Mouse (Mus musculus): Measurements from ENCODE around the gene Cyp2f2. TPM values are rescaled to one million over a fixed set of nuclear protein-coding genes. Genes with fewer than 3 reads are reported as not detected.
A peak's percentile ranks its signal among the peaks of the same experiment; 100 is the strongest.

Gene Cyp2f2
- 1 to 10 TPM in 1 of 2 experiments, not detected in 1; 3.4 TPM for total RNA-seq (2021)
- long read RNA-seq, experiment 1: 0 reads
- long read RNA-seq, experiment 2: 0 reads

DNA sequence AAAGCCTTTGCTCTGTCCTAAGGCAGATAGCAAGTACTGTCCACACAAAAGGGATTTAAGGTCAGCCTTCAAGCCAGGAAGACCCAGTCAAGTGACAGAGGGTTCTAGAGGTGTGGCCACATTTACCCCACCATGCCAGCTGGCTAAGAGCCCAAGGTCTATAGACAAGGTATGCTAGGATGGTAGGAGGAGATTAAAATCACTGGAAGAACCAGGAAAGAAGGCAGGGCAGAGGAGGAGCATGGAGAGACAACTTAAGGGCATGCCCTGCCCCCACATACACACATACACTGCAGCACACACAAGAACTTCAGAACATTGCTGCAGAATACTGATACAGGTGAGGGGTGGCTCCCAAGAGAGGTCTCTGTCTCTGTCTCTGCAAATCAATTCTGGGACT lies at the start of gene Cyp2f2:
Cyp2f2 (plus strand) TSS at position 234 of the 400 bp plus-strand sequence.
- no peak for DNase-seq

DNA sequence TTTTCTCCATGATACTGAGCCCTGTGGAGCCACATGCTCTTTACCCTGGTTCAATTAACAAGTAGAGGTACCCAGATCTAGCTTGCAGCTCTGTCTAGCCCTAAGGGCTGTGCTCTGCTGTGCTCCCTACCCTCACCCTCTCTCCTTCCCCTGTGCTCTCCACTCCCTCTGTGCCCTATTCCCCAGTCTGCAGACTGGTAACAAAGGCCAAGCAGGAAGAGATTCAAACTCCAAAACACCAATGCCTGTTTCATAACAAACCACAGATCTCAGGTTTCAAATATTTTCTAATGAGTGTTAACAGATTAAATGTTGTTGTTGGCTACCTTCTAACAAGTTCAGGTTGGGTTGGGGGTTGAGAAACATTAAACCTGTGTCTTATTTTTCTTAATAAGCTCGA lies 41.1 kb upstream of the Cyp2f2 start:
- DNase-seq: no peak

DNA sequence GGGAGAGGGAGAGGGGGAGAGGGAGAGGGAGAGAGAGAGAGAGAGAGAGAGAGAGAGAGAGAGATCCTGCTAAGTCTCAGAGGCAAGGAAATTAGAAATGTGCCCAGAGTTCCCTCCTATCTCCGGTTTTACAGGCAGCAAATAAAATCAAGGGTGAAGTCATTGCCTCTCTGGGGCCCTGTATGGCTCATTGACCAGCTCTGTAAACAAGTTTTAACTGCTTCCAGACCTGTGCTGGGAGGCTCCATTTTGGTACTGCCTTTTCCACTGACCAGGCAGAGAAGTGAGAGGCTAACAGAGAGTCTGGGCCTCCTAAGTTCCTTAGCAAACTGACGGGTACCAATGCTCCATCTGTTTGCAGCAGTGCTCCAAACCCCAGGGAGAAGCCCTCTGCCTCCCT lies 38.1 kb upstream of the Cyp2f2 start:
- no peak for DNase-seq

DNA sequence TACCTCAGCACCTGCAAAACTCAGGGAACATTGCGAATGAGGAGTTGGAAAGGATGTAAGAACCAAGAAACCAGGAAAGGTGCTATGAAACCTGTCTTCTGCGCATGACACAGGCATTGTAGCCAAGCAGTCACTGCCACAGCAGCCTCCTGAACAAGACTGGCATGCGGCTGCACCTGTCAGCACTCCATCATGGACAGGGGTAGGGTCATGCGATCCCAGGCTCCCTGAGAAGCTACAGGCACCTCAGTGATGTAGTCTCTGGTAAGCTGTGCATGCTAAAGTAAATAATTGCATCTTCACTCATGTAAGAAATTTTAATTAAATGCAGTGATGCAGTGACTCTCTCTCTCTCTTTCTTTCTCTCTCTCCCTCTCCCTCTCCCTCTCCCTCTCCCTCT lies 28.7 kb upstream of the Cyp2f2 start:
- no peak for DNase-seq

DNA sequence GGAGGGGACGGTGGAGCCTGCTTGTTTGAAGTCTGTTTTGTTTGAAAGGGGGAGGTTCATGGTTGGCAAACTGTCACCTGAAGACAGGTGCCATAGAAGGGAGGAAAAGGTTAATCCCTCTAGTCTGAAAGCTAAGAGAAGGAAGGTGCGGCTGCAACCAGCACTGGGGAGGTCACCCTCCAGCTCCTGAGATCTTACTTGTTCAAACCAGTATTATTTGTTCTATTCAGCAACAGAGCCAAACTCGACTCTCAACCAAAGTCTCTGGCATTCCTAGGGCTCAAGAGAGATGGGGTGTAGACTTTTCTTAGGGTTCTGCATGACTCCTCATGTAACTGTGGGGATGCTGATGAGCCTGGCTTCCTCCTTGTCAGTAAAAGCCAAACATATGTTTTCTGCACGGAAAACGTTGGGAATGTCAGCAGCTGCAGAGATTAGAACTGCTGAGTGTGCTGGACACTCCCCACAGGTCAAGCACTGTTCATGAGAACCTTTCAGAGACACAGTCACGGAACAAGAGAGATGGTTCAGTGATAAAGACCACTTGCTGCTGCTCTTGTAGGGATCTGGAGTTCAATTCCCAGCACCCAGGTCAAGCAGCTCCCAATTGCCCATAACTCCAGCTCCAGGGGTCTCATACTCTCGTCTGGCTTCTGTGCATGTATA lies 27.5 kb upstream of the Cyp2f2 start:
- no peak for DNase-seq

DNA sequence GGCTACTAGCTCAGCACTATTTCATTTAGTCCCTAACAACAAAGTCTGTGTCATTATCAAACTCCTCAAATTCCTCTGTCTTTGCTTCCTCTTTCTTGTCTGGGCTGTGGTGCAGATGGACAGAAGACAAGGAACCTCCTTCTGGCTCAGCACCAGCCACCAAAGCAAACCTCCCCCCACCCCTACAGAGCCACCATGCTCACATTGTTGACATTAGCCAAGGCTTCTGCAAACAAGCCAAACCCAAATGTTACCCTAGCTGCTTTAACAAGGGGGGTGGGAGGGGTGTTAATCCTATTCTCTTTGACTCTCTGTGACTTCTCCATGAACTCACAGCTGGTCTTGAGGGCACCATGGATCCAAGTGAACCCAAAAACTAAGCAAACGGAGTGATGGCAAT lies 26.8 kb upstream of the Cyp2f2 start:
- no peak for DNase-seq

DNA sequence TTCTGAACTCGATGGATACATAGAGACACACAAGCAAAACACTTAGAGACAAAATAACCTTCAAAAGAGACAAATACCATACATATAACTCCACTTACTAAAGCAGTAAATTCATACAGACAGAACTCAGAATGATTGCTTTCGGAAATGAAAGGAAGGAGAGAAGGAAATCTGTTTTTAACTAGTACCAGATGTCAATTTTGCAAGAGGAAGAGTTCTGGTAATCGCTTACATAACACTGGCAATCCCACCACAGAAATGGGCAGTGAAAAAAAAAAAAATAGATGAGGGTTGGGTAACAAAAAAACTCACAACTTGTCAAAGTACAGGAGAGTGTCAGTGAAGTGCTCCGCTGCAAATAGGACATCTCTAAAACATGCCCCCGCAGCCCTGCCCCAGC lies 14.8 kb upstream of the Cyp2f2 start:
- DNase-seq: no peak

DNA sequence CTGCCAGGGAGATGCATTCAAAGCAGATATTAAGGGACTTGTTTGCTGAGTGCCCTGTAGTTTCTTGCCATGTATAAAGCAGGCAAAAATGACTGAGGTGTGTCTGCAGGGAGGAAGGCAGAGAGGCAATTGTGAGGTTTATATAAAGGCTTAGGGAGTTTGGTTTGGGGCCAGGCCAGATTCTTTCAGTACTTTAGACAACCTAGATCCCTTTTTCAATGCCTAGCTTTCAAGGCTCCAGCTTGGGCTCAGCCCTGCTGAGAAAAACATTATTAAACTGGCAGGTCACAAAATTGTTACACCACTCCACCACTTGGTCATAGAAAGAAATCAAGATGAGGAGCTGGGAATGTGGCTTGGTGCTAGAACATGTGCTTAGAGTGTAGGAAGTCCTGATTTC lies 9.4 kb upstream of the Cyp2f2 start:
- no peak for DNase-seq

DNA sequence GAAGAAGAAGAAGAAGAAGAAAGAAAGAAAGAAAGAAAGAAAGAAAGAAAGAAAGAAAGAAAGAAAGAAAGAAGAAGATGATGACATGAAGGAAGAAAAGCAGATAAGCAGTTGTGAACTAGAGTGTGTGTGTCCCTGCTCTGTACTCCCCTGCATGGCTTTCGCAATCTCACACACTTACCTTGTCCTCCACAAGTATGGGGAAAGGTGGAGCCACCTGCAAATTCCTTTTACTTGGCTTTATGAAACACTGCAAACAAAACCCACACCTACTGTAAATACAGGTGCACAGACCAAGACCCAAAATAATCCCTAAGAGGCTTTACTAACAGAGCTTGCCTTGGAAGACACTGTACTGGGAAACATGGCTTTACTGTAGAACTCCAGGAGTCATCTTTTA lies 8.7 kb upstream of the Cyp2f2 start:
- no peak for DNase-seq

DNA sequence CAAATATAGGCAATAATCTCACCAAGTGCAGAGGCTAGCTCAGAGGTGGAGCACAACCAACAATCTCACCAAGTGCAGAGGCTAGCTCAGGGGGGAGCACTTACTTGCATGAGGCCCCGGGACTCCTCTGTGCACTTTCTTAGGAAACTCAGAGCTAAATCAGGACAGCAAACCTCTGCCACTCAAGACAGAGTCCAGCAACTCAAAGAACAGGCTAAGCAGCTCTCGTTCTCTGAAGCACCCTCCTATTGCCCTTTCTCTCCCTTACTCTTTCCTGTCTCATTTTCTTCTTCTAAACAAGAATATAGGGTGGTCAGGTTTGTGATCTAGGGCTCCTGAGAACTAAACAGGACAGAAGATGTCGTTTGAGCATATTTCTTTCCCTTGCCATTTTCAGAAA lies 7.7 kb upstream of the Cyp2f2 start:
- no peak for DNase-seq

DNA sequence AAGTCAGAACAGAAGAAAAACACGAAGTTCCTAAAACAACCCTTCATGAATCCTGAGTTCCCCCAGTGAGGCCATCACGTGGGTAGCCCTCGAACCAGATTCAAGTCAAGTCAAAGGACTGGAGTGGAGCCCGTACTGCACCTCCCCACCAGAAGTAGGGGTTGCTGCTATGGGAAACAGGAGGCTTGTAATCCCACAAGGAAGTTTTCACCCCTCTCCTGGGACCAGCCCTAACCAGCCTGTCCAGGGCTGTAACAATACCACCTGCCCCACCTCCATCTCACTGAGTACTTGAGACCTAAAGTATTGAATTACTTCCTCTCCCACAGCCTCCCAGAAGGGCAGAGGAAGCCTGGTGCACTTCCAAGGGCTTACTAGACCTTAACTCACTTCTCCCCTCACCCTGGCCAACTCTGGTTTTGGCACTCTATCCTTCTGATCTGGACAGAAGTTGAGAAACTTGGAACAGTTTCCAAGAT lies 1.6 kb upstream of the Cyp2f2 start:
- peak; percentile 51 for DNase-seq

DNA sequence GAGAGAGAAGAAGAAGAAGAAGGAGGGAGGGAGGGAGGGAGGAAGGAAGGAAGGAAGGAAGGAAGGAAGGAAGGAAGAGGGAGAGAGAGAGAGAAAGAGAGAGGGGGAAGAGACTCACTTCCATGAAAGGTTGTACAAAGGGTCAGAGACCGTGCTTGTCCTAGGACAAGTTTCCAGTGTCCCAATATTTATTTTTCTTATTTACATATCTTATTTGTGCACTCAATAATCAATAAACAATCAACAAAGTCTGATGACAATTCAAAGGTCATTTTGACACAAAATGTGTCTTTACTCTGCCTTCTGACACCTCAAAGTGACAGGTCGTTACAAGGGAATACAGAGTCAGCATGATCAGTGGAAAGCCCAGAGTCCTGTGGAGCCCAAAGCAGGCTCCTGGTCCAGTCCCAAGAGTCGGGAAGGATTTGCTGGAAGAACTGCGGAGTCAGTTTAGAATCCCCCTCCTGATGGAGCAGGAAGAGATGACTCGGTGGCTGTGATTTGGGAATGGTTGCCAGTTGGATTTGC lies 4.7 kb downstream of the Cyp2f2 start:
- no peak for DNase-seq

DNA sequence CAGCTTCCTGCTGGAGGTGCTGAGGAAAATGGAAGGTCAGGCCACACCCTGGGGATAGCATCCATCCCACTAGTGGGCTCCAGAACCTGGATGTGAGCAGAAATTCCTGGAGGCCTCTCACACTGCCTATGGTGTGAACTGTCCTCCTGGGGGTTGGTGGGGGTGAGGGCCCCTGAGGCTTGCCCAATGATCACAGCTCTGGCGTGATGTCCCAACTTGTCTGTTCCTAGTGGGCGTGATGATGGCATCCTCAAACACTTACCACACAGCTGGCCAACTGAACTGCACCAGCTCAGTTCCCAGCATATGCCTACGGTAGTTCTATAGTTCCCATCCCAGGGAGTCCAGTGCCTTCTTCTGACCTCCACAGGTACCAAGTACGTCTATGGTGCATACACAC lies 5.3 kb downstream of the Cyp2f2 start:
- DNase-seq: no peak

DNA sequence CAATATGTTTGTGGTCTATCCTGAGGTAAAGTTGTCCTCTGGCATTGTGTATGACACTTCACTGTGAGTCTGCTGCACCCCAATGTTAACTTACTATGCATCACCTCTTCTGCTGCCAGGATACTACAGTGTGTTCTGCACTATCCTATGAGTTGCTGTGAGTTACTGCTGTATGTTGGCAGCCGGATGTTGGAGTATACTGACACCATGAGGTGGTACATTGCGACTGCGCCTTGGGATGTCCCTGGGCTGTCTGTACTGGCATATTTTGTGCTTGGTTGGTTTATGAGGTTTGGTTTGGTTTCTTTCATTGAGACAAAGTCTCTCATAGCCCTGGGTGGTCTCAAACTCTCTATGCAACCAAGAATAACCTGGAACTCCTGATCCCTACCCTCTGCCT lies 8.5 kb downstream of the Cyp2f2 start:
- no peak for DNase-seq

DNA sequence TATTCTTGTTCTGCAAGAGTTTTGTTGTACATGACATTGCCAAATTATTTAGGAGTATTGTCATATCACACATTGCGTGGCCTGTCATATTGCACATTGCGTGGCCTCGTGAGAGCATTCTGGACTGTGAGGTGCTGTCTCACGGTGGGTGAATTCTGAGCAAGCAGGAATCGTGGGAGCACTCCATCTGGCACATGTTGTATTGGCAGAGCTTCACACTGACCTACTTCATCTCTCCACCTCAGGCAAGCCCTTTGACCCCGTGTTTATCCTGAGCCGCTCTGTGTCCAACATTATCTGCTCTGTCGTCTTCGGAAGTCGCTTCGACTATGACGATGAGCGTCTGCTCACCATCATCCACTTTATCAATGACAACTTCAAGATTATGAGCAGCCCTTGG lies 9.2 kb downstream of the Cyp2f2 start:
- DNase-seq: no peak

DNA sequence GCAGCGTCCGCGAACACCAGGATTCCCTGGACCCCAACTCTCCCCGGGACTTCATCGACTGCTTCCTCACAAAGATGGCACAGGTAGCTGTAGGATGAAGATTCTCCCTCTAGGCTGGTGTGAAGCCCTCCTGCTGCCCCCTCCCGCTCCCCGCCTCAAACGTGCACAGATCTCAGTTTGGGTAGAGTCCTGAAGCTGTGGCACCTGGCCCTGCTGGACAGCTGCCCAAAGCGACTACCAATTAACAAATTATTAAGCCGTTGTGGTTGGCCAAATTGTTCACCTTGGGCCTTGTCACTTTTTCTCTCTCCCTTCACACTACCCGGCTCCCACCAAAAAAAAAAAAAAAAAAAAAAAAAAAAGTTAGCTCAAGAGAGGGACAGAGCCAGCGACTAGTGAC lies 10.1 kb downstream of the Cyp2f2 start:
- DNase-seq: no peak

DNA sequence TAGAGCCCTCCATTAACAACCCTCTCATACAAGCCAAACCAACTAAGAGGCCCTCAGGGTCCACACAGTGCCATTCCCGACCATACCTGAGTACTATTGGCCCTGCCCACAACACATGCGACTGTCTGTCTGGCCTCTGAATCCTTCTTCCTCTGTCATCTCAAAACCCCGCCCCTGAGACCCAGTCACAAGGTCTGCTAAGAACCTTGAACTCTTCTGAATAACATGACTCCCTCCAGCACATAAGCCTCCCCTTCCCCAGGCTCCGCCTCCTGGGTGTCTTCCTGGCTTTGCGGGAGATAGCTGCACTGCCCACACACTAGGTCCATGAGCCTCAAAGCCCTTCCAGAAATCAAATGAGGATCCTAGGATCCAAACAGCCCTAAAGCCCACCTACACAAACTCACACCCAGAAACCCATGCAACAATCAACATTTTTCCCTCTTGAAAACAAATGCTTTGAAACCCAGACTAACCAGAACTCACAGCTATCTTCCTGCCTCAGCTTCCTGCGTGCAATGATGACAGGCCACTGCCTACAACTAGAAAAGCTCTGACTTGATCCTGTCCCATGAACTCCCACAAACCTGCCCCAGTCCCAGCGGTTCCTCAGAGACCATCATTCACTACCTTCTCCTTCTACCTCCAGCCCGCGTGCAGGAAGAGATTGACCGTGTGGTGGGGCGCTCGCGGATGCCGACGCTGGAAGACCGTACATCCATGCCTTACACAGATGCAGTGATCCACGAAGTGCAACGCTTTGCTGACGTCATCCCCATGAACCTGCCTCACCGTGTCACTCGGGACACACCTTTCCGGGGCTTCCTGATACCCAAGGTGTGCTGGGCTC lies 11.0 kb downstream of the Cyp2f2 start:
- DNase-seq: no peak

DNA sequence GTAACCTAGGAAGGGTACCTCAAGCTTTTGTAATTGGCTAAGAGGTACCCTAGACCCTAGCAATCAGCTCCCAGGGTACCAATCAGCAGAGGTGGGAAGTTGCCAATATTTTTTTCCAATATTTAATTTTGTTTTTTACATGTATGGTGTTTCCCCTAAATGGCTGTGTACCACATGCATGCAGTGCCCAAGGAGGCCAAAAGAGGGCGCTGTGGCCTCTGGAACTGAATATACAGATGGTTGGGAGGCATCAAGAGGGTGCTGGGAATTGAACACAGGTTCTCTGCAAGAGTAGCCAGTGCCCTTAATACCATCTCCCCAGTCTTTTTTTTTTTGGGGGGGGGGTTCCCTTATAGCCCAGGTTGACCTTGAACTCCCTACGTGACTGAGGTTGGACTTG lies 11.7 kb downstream of the Cyp2f2 start:
- no peak for DNase-seq

DNA sequence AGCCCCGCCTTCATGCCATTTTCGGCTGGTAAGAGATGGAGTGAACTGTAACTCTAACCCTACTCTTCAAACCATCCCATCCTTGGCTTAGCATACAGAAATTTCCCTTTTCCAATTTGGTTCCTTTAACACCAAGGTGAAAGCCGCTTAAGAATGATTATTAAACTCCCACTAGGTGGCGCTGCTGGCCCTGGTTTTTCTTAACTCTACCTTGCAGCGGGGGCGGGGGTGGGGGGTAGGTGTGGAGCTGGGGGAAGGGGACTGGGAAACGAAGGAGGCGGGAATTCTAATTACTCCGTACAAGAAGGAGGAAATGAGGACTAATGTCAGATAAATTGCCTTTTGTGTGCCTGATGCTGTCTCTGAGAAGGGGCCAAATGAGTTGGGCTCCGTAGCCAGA lies 12.9 kb downstream of the Cyp2f2 start:
- DNase-seq: no peak

DNA sequence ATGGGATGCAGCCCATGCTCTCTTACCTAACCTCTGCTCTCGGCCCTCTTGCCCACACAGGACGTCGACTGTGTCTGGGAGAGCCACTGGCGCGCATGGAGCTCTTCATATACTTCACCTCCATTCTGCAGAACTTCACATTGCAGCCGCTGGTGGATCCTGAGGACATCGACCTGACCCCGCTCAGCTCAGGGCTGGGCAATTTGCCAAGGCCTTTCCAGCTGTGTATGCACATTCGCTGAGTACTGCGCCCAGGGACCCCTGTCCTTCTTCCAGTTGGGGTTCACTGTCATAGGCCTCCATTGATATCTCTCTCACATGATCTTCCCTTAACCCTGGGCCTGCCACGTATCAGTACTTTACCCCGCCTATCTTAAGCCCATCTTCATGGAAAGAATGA lies 13.4 kb downstream of the Cyp2f2 start:
- DNase-seq: no peak

DNA sequence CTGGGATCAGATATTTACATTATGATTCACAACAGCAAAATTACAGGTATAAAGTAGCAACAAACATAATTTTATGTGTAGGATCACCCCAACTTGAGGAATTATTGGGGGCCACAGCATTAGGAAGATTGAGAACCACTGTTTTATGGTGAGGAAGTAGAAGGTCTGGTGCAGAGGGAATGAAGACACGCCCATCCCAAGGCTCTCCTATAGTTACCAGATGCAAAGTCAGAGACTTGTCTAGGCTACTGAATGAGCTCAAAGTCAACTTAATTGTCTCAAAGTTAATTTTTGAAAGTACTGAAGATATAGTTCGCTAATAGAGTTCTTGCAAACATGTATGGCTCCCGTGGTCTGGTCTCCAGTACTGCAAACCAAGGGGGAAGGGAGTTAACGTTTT lies 14.0 kb downstream of the Cyp2f2 start:
- DNase-seq: no peak

DNA sequence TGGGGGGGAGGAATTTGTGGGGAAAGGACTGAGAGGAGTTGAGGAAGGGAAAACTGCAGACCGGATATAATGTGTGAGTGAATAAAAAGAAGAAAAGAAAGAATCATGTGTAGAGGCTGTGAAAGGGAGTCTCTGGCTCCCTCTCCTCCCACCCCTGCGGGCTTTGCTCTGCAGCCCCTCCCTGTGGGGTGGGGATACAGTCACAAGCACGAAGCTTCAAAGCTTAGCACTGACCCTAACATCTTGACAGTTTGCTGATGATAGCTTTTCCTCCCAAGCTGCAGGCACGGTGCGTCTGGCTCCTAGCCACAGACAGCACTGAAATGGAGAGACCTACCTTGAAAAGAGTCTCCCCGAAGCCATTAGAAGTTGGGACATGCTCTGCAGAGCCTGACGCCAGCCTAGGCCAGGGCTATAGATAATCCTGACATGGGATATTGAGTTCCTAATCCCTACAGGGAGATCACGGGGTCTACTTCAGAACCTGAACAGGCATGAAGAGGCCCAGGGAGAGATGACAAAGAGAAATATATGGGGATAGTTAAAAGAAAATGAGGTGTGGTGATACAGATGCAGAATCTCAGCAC lies 16.8 kb downstream of the Cyp2f2 start:
- no peak for DNase-seq

DNA sequence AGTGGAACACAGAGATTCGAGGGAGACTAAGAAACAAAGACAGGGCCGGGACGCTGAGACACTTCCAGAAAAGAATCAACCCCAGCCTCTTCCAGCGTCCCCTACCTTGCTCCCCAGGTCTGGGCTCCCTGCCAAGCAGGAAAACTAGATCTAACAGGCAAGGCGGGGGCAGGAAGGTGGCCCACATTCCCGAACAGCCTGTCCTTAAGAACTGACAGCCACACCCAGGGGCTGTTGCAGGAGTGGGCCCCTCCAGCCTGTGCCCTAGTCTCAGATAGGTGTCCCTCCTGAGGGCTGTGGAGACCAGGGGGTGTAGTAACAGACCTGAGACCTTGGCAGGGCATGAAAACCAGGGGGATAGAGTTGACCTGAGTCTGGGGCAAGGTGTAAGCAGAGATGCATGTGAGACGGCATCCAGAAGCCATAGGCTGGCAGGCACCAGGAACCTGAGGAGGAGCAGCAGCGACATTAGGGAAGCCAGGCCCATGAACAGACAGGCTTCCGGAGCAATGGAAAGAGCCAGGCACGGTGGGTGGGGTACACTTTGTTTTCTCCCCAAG lies 33.6 kb downstream of the Cyp2f2 start, which contains the start of gene Cyp2t4:
Cyp2t4 (plus strand) TSS at position 510 of the 560 bp plus-strand sequence.
- peak; percentile 69 for DNase-seq

Measured in gastrocnemius, postnatal 25 days (tissue).